Mouse (Mus musculus) MEL (cell line): ENCODE results near the gene Fzd9. TPM values are rescaled to one million over a fixed set of nuclear protein-coding genes. Genes with fewer than 3 reads are reported as not detected.

Experiments used
- DNase-seq: peaks from one replicate; pipeline ENCODE4 v3.0.0; 2011; ENCODE audit warnings: low read depth, low spot score
- H3K27ac ChIP-seq: 2 replicates; pipeline ENCODE4 v1.5.1; 2012; ENCODE audit warnings: low read depth, mild to moderate bottlenecking, control low read depth, low read length, moderate library complexity; ENCODE audit not compliant: control insufficient read depth
- H3K27me3 ChIP-seq, 2 experiments: fragments of 150-350 bp in 1 of 2; sonication (generic) in 1 of 2; 2 replicates each; pipeline ENCODE4 v1.6.1; 2012; ENCODE audit warnings: low read length in 2 of 2, mild to moderate bottlenecking in 2 of 2, improper control_type of control experiment in 1 of 2, moderate library complexity in 1 of 2; ENCODE audit not compliant: insufficient read depth in 2 of 2, control insufficient read depth in 1 of 2
- H3K36me3 ChIP-seq, 2 experiments: 2 replicates each; pipeline ENCODE4 v1.6.1; 2012 to 2014; ENCODE audit warnings: low read length in 2 of 2, improper control_type of control experiment in 1 of 2, inconsistent platforms in 1 of 2, mild to moderate bottlenecking in 1 of 2; ENCODE audit not compliant: insufficient read depth in 2 of 2, control insufficient read depth in 1 of 2
- H3K4me1 ChIP-seq, 2 experiments: fragments of 150-350 bp in 1 of 2; sonication (generic) in 1 of 2; 2 replicates each; pipeline ENCODE4 v1.6.1; 2012; ENCODE audit warnings: low read length in 2 of 2, improper control_type of control experiment in 1 of 2, mild to moderate bottlenecking in 1 of 2; ENCODE audit not compliant: insufficient read depth in 2 of 2, control insufficient read depth in 1 of 2
- H3K4me3 ChIP-seq, 2 experiments: fragments of 150-350 bp in 1 of 2; sonication (generic) in 1 of 2; 2 replicates each; pipeline ENCODE4 v1.5.1; 2012; ENCODE audit warnings: low read depth in 2 of 2, low read length in 2 of 2, mild to moderate bottlenecking in 2 of 2, moderate library complexity in 2 of 2, control low read depth in 1 of 2, improper control_type of control experiment in 1 of 2; ENCODE audit not compliant: control insufficient read depth in 1 of 2, insufficient read depth in 1 of 2
- H3K79me2 ChIP-seq: 2 replicates; pipeline ENCODE4 v1.6.1; 2012; ENCODE audit warnings: mild to moderate bottlenecking, low read length, moderate library complexity; ENCODE audit not compliant: control insufficient read depth, poor library complexity, insufficient read depth
- H3K9ac ChIP-seq: 2 replicates; pipeline ENCODE4 v1.6.1; 2012; ENCODE audit warnings: low read depth, mild to moderate bottlenecking, control low read depth, low read length, moderate library complexity; ENCODE audit not compliant: control insufficient read depth, poor library complexity, severe bottlenecking
- H3K9me3 ChIP-seq: fragments of 150-350 bp; sonication (generic); replicated peaks from 2 replicates; pipeline ENCODE4 v1.6.1; 2012; ENCODE audit warnings: mild to moderate bottlenecking, low read length, improper control_type of control experiment, moderate library complexity; ENCODE audit not compliant: insufficient read depth
- CHD1 ChIP-seq: IDR thresholded peaks from 2 replicates; pipeline ENCODE4 v1.6.1; 2012; ENCODE audit warnings: low read depth, mild to moderate bottlenecking, inconsistent platforms, low read length, improper control_type of control experiment
- CHD2 ChIP-seq: IDR thresholded peaks from 2 replicates; pipeline ENCODE4 v1.6.1; 2011; ENCODE audit warnings: low read length, improper control_type of control experiment
- ELF1 ChIP-seq: IDR thresholded peaks from 2 replicates; pipeline ENCODE4 v1.6.1; 2014; ENCODE audit warnings: low read depth, mild to moderate bottlenecking, inconsistent platforms, low read length, improper control_type of control experiment, moderate library complexity
- EP300 ChIP-seq, 2 experiments: IDR thresholded peaks; 2 replicates each; pipeline ENCODE4 v1.6.1; 2011; ENCODE audit warnings: improper control_type of control experiment in 2 of 2, low read length in 2 of 2, low read depth in 1 of 2, mild to moderate bottlenecking in 1 of 2
- ETS1 ChIP-seq: IDR thresholded peaks from 2 replicates; pipeline ENCODE4 v1.6.1; 2012; ENCODE audit warnings: low read depth, mild to moderate bottlenecking, inconsistent platforms, low read length, improper control_type of control experiment, moderate library complexity
- GABPA ChIP-seq: IDR thresholded peaks from 2 replicates; pipeline ENCODE4 v1.6.1; 2012; ENCODE audit warnings: low read depth, mild to moderate bottlenecking, inconsistent platforms, low read length, improper control_type of control experiment, moderate library complexity
- JUND ChIP-seq: IDR thresholded peaks from 2 replicates; pipeline ENCODE4 v1.6.1; 2011; ENCODE audit warnings: low read depth, mild to moderate bottlenecking, improper control_type of control experiment, low read length
- MAFK ChIP-seq: IDR thresholded peaks from 2 replicates; pipeline ENCODE4 v1.6.1; 2011; ENCODE audit warnings: low read depth, mild to moderate bottlenecking, low read length, improper control_type of control experiment, borderline replicate concordance
- MAX ChIP-seq: IDR thresholded peaks from 2 replicates; pipeline ENCODE4 v1.6.1; 2011; ENCODE audit warnings: low read length, improper control_type of control experiment
- MAZ ChIP-seq: IDR thresholded peaks from 2 replicates; pipeline ENCODE4 v1.6.1; 2012; ENCODE audit warnings: low read depth, mild to moderate bottlenecking, inconsistent platforms, low read length, improper control_type of control experiment
- MEF2A ChIP-seq: IDR thresholded peaks from 2 replicates; pipeline ENCODE4 v1.6.1; 2014; ENCODE audit warnings: low read depth, mild to moderate bottlenecking, inconsistent platforms, low read length, improper control_type of control experiment; ENCODE audit not compliant: poor library complexity, insufficient replicate concordance, severe bottlenecking; ENCODE audit errors: extremely low read depth
- MXI1 ChIP-seq: IDR thresholded peaks from 2 replicates; pipeline ENCODE4 v1.6.1; 2011; ENCODE audit warnings: mild to moderate bottlenecking, low read depth, low read length, improper control_type of control experiment
- MYC ChIP-seq: IDR thresholded peaks from 2 replicates; pipeline ENCODE4 v1.6.1; 2011; ENCODE audit warnings: low read depth, mild to moderate bottlenecking, low read length, improper control_type of control experiment, moderate library complexity
- NELFE ChIP-seq: IDR thresholded peaks from 2 replicates; pipeline ENCODE4 v1.6.1; 2011; ENCODE audit warnings: low read depth, low read length, improper control_type of control experiment
- NRF1 ChIP-seq: IDR thresholded peaks from 2 replicates; pipeline ENCODE4 v1.6.1; 2014; ENCODE audit warnings: low read depth, mild to moderate bottlenecking, inconsistent platforms, low read length, improper control_type of control experiment, moderate library complexity; ENCODE audit not compliant: poor library complexity, insufficient read depth, severe bottlenecking
- POLR2A ChIP-seq, 2 experiments: IDR thresholded peaks; 2 replicates each; pipeline ENCODE4 v1.6.1; 2011 to 2012; ENCODE audit warnings: low read length in 2 of 2, mild to moderate bottlenecking in 2 of 2, control low read depth in 1 of 2, improper control_type of control experiment in 1 of 2, low read depth in 1 of 2, moderate library complexity in 1 of 2; ENCODE audit not compliant: control insufficient read depth in 1 of 2, insufficient read depth in 1 of 2, poor library complexity in 1 of 2
- POLR2AphosphoS2 ChIP-seq: IDR thresholded peaks from 2 replicates; pipeline ENCODE4 v1.6.1; 2011; ENCODE audit warnings: low read length, improper control_type of control experiment
- RCOR1 ChIP-seq: IDR thresholded peaks from 2 replicates; pipeline ENCODE4 v1.6.1; 2012; ENCODE audit warnings: low read depth, mild to moderate bottlenecking, inconsistent platforms, low read length, improper control_type of control experiment
- TAL1 ChIP-seq: IDR thresholded peaks from 2 replicates; pipeline ENCODE4 v1.6.1; 2012; ENCODE audit warnings: mild to moderate bottlenecking, inconsistent platforms, low read length, moderate library complexity, mixed read lengths
- TCF12 ChIP-seq: IDR thresholded peaks from 2 replicates; pipeline ENCODE4 v1.6.1; 2014; ENCODE audit warnings: low read depth, mild to moderate bottlenecking, inconsistent platforms, low read length, improper control_type of control experiment, moderate library complexity
- UBTF ChIP-seq: IDR thresholded peaks from 2 replicates; pipeline ENCODE4 v1.6.1; 2012; ENCODE audit warnings: low read depth, mild to moderate bottlenecking, inconsistent platforms, low read length, improper control_type of control experiment, moderate library complexity, borderline replicate concordance; ENCODE audit not compliant: insufficient read depth
- USF1 ChIP-seq: IDR thresholded peaks from 2 replicates; pipeline ENCODE4 v1.6.1; 2014; ENCODE audit warnings: low read depth, mild to moderate bottlenecking, inconsistent platforms, low read length, improper control_type of control experiment, moderate library complexity
- USF2 ChIP-seq, 2 experiments: IDR thresholded peaks; 2 replicates each; pipeline ENCODE4 v1.6.1; 2011 to 2012; ENCODE audit warnings: improper control_type of control experiment in 2 of 2, low read length in 2 of 2, borderline replicate concordance in 1 of 2, inconsistent platforms in 1 of 2, low read depth in 1 of 2, mild to moderate bottlenecking in 1 of 2; ENCODE audit not compliant: insufficient read depth in 1 of 2
- ZMIZ1 ChIP-seq: IDR thresholded peaks from 2 replicates; pipeline ENCODE4 v1.6.1; 2012; ENCODE audit warnings: low read depth, mild to moderate bottlenecking, inconsistent platforms, low read length, improper control_type of control experiment, moderate library complexity
- ZNF384 ChIP-seq: IDR thresholded peaks from 2 replicates; pipeline ENCODE4 v1.6.1; 2012; ENCODE audit warnings: low read depth, mild to moderate bottlenecking, inconsistent platforms, low read length, improper control_type of control experiment
- polyA plus RNA-seq, 2 experiments: library from polyadenylated mRNA; stranded (reverse) in 1 of 2; unstranded in 1 of 2; fragments of >175 nt in 1 of 2; fragments of >200 nt in 1 of 2; gene quantifications; 2 replicates each; pipeline versions ENCODE4 v1.2.1 to v1.2.4; 2012; ENCODE audit warnings: low replicate concordance in 2 of 2, low read depth in 1 of 2; ENCODE audit not compliant: insufficient read length in 2 of 2, insufficient read depth in 1 of 2, missing spikeins in 1 of 2
- total RNA-seq: library from RNA; depleted of rRNA; stranded (reverse); fragments of 300-350 nt; gene quantifications from 2 replicates; pipeline ENCODE4 v1.2.3, GENCODE M21; 2012

The Fzd9 gene
- total and polyA plus RNA-seq, 3 experiments, result 6.2 to 9.8 TPM; not detected in 1

GRCm38 (mm10) chr5:135269451-135269850 lies 18.4 kb upstream of the Fzd9 start (continued):
- no peak for TF ChIP-seq ZNF384
- TF ChIP-seq RCOR1, result no peak
- no peak for TF ChIP-seq ETS1
- no peak for TF ChIP-seq NELFE

GRCm38 (mm10) chr5:135264548-135264947 lies 13.5 kb upstream of the Fzd9 start:
- Histone ChIP-seq H3K79me2 (no peaks in the 10 kb centered on the region), H3K4me1 (no peaks in the 10 kb centered on the region)

GRCm38 (mm10) chr5:135263866-135264503 lies 13.0 kb upstream of the Fzd9 start:
- Histone ChIP-seq H3K27ac (no peak overlapping the region), H3K9ac (no peak overlapping the region), H3K36me3 (no peaks in the 10 kb centered on the region), H3K79me2 (no peaks in the 10 kb centered on the region), H3K4me3 (no peak overlapping the region), H3K27me3 (peaks cover 0 to 11% of the 10 kb centered on the region in 2 experiments; a peak in 3 of 4 replicates), H3K9me3 (no peaks in the 10 kb centered on the region), H3K4me1 (no peaks in the 10 kb centered on the region)
- TF ChIP-seq TCF12 (no peak), POLR2AphosphoS2 (no peak), MYC (no peak), MAFK (no peak), JUND (no peak), UBTF (no peak), POLR2A (IDR thresholded peaks at IDR 0.05; ENCODE audit: control insufficient read depth in 1 of 2, insufficient read depth in 1 of 2, low read depth in 1 of 2, low read length in 2 of 2, poor library complexity in 1 of 2) (no peak), CHD1 (no peak), EP300 (IDR thresholded peaks at IDR 0.05; ENCODE audit: low read depth in 1 of 2, low read length in 2 of 2) (no peak), CHD2 (no peak), MAZ (no peak), GABPA (no peak)
- no peak for DNase-seq

More at GRCm38 (mm10) chr5:135264548-135264947, 13.5 kb upstream of the Fzd9 start:
- H3K9ac ChIP-seq, result no peak overlapping the region
- no peaks in the 10 kb centered on the region for H3K36me3 ChIP-seq
- no peak overlapping the region for H3K4me3 ChIP-seq
- H3K27ac ChIP-seq, result no peak overlapping the region
- TF ChIP-seq USF1 (no peak), CHD2 (no peak), USF2 (IDR thresholded peaks at IDR 0.05; ENCODE audit: borderline replicate concordance in 1 of 2, insufficient read depth in 1 of 2, low read depth in 1 of 2, low read length in 2 of 2) (no peak), ELF1 (no peak), MXI1 (no peak), TAL1 (no peak), ZMIZ1 (no peak), UBTF (no peak), MYC (no peak), NRF1 (no peak), MAX (no peak), MEF2A (no peak)
- peaks cover 0 to 11% of the 10 kb centered on the region in 2 experiments; a peak in 3 of 4 replicates for H3K27me3 ChIP-seq
- DNase-seq, result no peak
- H3K9me3 ChIP-seq, result no peaks in the 10 kb centered on the region
